Mouse (Mus musculus) urinary bladder, postnatal 36 days (tissue): Measurements from ENCODE around the gene Pld4.

ENCODE experiments used
- DNase-seq, 2 experiments: peaks; one replicate each; pipeline ENCODE4 v3.0.0; 2022; ENCODE audit warnings: low spot score in 2 of 2, mixed read lengths in 1 of 2

Gene Pld4

GRCm38 (mm10) chr12:112760154-112760926 is at the start of gene Pld4:
Gene Pld4, plus strand, starts transcription at chr12:112760655.
- no peak for DNase-seq

- DNase-seq, result peak in 1 of 2 experiments; percentile 22
Measured at GRCm38 (mm10) chr12:112713984-112714383, 46.5 kb upstream of the Pld4 start.

- no peak for DNase-seq
Measured at GRCm38 (mm10) chr12:112717140-112717539, 43.3 kb upstream of the Pld4 start.

- DNase-seq, result no peak
Measured at GRCm38 (mm10) chr12:112718995-112719394, 41.5 kb upstream of the Pld4 start.

- DNase-seq, result no peak
Measured at GRCm38 (mm10) chr12:112720216-112720615, 40.2 kb upstream of the Pld4 start, which contains the start of gene Cep170b. Gene Cep170b, plus strand, starts transcription at chr12:112720455.

GRCm38 (mm10) chr12:112720890-112721423 is 39.5 kb upstream of the Pld4 start:
- DNase-seq, result no peak

GRCm38 (mm10) chr12:112721424-112722239 is 38.8 kb upstream of the Pld4 start:
- peak; percentile 63 to 71 for DNase-seq

GRCm38 (mm10) chr12:112722240-112723027 is 38.0 kb upstream of the Pld4 start:
- DNase-seq, result peak; percentile 73 to 79

GRCm38 (mm10) chr12:112723028-112723330 is 37.5 kb upstream of the Pld4 start:
- no peak for DNase-seq

- no peak for DNase-seq
Measured at GRCm38 (mm10) chr12:112723445-112723844, 37.0 kb upstream of the Pld4 start.

- peak; percentile 54 to 61 for DNase-seq
Measured at GRCm38 (mm10) chr12:112724077-112724805, 36.2 kb upstream of the Pld4 start.

GRCm38 (mm10) chr12:112727801-112728200 is 32.7 kb upstream of the Pld4 start:
- DNase-seq, result no peak

GRCm38 (mm10) chr12:112730808-112731207 is 29.6 kb upstream of the Pld4 start:
- peak in 1 of 2 experiments; percentile 31 for DNase-seq

GRCm38 (mm10) chr12:112732591-112732990 is 27.9 kb upstream of the Pld4 start:
- DNase-seq, result no peak

GRCm38 (mm10) chr12:112734108-112734820 is 26.2 kb upstream of the Pld4 start:
- no peak for DNase-seq

GRCm38 (mm10) chr12:112734881-112735655 is 25.4 kb upstream of the Pld4 start:
- DNase-seq, result no peak

- DNase-seq, result no peak
Measured at GRCm38 (mm10) chr12:112735896-112736635, 24.4 kb upstream of the Pld4 start.

- DNase-seq, result no peak
Measured at GRCm38 (mm10) chr12:112736636-112736925, 23.9 kb upstream of the Pld4 start.

GRCm38 (mm10) chr12:112737081-112737480 is 23.4 kb upstream of the Pld4 start:
- no peak for DNase-seq
